Mouse (Mus musculus) common myeloid progenitor, adult 5-6 weeks (primary cell): Measurements from ENCODE around the gene Sez6l. TPM values are rescaled to one million over a fixed set of nuclear protein-coding genes. Genes with fewer than 3 reads are reported as not detected.

Source experiments
- ATAC-seq: replicated peaks from 2 replicates; pipeline ENCODE4 v1.8.0; 2016; ENCODE audit warnings: low read depth, mild to moderate bottlenecking, moderate TSS enrichment, inconsistent platforms; ENCODE audit not compliant: poor library complexity, severe bottlenecking
- total RNA-seq: library from RNA; stranded (forward); fragments of 200-1000, 187-1606 nt; gene quantifications from 2 replicates; pipeline ENCODE4 v1.2.3, GENCODE M21; 2017

The Sez6l gene
- not detected in 2 replicates for total RNA-seq

- ATAC-seq, result no peak
These were observed at the start of gene Sez6l for GRCm38 (mm10) chr5:112576993-112577670. TSS of gene Sez6l (minus strand) at chr5:112577185.

- ATAC-seq, result no peak
These were observed 48.7 kb upstream of the Sez6l start for GRCm38 (mm10) chr5:112625555-112626160.

- ATAC-seq, result no peak
These were observed 46.0 kb upstream of the Sez6l start for GRCm38 (mm10) chr5:112622946-112623345.

- no peak for ATAC-seq
These were observed 43.3 kb upstream of the Sez6l start for GRCm38 (mm10) chr5:112620256-112620655.

GRCm38 (mm10) chr5:112619344-112619743, 42.4 kb upstream of the Sez6l start:
- ATAC-seq, result no peak

- no peak for ATAC-seq
These were observed 40.7 kb upstream of the Sez6l start for GRCm38 (mm10) chr5:112617602-112618247.

GRCm38 (mm10) chr5:112615946-112616617, 39.1 kb upstream of the Sez6l start:
- no peak for ATAC-seq

- ATAC-seq, result no peak
These were observed 31.0 kb upstream of the Sez6l start for GRCm38 (mm10) chr5:112607867-112608516.

- no peak for ATAC-seq
These were observed 30.1 kb upstream of the Sez6l start for GRCm38 (mm10) chr5:112607119-112607518.

- ATAC-seq, result no peak
These were observed 28.4 kb upstream of the Sez6l start for GRCm38 (mm10) chr5:112605371-112605770.

GRCm38 (mm10) chr5:112604251-112604650, 27.3 kb upstream of the Sez6l start:
- no peak for ATAC-seq

- no peak for ATAC-seq
These were observed 26.6 kb upstream of the Sez6l start for GRCm38 (mm10) chr5:112603594-112603993.

GRCm38 (mm10) chr5:112600309-112600939, 23.4 kb upstream of the Sez6l start:
- ATAC-seq, result no peak

GRCm38 (mm10) chr5:112599538-112600308, 22.7 kb upstream of the Sez6l start:
- ATAC-seq, result no peak

GRCm38 (mm10) chr5:112597876-112598275, 20.9 kb upstream of the Sez6l start:
- ATAC-seq, result no peak

- no peak for ATAC-seq
These were observed 20.3 kb upstream of the Sez6l start for GRCm38 (mm10) chr5:112597307-112597706.

GRCm38 (mm10) chr5:112596729-112597128, 19.7 kb upstream of the Sez6l start:
- no peak for ATAC-seq

- ATAC-seq, result no peak
These were observed 19.0 kb upstream of the Sez6l start for GRCm38 (mm10) chr5:112595701-112596632.
